Mouse (Mus musculus): ENCODE data around the gene Psmb11.

DNA sequence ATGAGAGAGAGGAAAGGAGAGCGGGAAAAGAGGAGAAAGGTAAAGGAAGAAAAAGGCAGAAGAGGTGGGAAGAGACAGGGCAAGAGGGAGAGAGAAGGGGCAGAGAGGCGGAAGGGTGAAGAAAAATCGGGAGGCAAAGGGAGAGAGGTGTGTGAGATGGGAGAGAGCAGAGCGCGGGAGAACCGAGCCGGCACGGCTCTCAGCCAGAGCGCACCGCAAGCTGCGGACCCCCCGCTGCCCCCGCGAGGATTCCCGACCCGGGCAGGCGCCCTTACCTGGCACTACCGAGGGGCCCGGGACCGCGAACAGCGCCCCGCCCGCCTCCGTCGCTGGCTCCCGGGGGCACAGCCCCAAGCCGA is 19.7 kb downstream of the Psmb11 start, which contains the start of gene Gm17606:
- TF ChIP-seq CTCF (IDR thresholded peaks at IDR 0.05; ENCODE audit: low read depth) = no peak
- no peak for TF ChIP-seq EP300 (IDR thresholded peaks at IDR 0.05; ENCODE audit: low read depth)

All from liver, embryonic 14.5 days (tissue).